Mouse (Mus musculus): Measurements from ENCODE around the gene Scmh1. TPM values are rescaled to one million over a fixed set of nuclear protein-coding genes. Genes with fewer than 3 reads are reported as not detected.
"Not testable (repeated sequence)": the region's sequence is repeated elsewhere in the genome, so short reads cannot be mapped to it uniquely, and the experiment has no call there.

The Scmh1 gene
- 10 to 100 TPM; 40.3 to 47.3 TPM for total RNA-seq (2021)
- long read RNA-seq, experiment 1, partial matches to known transcripts: 5 of 12 reads
- long read RNA-seq, experiment 1, other reads (novel, unspliced or antisense): 5 of 12 reads
- long read RNA-seq, experiment 2, partial matches to known transcripts: 4 of 14 reads
- long read RNA-seq, experiment 2, other reads (novel, unspliced or antisense): 6 of 14 reads

DNA sequence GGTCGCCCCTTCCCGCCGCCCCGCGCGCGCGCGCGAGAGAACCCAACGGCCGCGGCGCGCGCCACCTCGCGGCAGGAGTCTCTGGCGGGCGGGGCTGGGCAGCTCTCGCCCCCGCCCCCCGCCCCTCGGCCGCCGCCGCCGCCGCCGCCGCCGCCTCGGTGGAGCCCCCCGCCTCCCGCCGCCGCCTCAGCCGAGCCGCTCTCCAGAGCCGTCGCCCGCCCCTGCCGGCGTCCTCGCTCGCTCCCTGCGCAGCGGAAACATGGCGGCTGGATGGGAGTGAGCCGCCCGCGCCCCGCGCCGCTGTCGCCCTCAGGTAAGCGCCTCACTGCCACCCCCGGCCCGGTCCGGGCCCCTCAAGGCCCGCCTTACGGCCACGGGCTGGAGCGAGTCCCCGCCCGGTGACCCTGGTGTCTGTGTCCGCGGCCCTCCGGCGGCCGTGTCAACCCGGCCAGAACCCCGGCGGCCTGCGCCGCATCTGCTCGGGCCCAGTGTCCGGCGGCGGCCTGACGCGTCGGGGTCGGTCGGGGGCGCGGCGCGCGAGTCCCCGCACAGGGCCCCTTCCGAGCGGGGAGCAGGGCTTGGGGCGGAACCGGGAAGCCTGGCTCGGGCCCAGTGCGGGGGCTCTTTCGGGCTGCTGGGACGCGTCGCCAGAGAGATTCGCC is at the start of gene Scmh1:
Scmh1 (plus strand) TSS at position 138 of the 662 bp plus-strand sequence.
- peak; percentile 79 for DNase-seq

DNA sequence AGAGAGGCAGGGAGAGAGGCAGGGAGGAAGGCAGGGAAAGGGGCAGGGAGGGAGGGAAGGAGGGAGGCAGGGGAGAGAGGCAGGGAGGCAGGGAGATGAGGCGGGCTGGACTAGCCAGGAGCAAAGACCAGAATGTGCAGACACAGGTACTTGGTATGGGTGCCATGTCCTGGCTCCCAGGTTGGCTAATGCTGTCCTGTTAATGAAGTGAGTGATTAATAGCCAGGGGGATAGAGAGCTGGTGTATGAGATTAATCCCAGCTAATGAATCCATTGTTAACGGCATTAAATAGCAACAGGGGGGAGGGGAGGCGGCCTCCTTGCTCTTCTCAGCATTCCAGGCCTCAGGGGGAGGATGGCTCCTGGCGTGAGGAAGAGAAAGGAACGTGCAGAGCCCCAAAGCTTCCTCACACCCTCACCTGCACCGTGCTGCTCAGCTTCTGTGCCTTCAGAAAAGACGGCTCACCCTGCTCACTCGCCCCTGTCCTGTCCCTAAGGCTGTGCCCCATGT is 45.0 kb upstream of the Scmh1 start:
- no peak for DNase-seq

DNA sequence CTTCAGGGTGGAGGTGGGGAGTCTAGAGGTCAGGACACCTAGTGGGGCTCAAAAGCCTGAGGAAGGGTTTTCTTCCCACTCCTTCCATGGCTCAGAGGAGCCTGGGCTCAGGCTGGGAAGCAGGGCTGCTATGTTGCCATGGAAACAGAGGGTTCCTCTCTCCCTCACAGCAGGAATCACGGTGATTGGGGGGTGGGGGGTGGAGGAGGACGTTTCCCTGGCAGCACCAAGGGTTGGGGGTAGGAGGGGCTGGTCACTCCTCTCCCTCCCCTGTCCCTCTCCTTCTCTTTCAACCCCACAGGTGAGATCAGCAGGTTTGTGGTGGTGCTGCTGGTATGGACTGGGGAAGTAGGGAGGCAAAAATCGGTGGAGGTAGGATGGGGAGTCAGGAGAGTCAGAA is 40.4 kb upstream of the Scmh1 start:
- DNase-seq: no peak

DNA sequence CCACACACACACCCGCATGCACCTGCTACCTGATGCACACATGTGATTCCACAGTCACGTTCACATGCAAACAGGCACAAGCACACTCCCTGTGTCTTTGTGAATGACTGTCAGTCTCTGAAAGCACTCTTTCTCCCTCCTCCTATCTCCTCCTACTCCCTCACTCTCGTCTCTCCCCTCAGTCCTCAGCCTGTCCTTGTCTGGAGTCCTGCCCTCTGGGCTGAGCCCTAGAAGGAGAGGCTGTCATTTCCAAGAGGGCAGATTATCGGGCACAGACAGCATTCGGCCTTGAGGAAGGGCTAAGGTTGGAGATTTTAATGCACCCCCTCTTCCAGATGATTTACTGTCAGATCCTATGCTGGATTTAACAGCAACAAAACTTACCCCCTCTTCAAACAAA is 39.6 kb upstream of the Scmh1 start:
- DNase-seq: no peak

DNA sequence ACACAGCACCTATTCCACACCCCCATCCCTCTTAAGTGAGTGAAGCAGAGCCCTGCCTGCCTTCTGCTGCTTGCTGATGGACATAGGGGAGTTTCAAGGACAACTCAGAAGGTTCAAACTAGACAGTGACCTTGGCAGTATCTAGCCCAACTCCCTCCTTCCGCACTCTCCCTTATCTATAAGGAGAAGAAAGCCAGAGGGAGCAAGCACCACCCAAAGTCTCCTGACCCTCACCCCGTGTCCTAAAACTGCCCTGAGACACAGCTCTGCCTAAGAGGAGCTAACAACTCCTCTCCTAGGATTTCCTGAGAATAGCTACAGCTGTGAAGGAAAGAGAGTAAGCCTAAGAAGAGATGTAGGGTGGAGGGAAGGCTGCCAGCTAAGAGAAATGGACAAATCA is 37.0 kb upstream of the Scmh1 start:
- no peak for DNase-seq

DNA sequence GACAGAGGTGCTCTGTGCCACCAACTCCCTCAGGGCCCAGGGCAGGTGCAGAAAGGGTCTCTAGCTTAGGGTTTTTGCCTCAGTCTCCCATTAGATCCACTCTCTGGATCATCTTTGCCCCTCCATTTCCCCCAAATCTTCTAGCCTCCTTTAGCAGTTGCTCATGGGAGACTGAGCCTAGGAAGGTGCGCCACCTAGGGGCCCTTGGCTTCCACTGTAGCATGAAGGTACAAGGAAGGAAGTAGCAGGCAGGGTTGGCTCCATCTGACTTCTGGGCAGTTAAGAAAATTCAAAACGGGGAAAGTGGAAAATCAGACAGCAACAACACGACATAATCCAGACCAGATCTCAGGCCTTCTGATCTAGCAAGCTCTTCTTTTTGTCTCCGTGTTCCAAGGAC is 36.4 kb upstream of the Scmh1 start:
- peak; percentile 81 for DNase-seq

DNA sequence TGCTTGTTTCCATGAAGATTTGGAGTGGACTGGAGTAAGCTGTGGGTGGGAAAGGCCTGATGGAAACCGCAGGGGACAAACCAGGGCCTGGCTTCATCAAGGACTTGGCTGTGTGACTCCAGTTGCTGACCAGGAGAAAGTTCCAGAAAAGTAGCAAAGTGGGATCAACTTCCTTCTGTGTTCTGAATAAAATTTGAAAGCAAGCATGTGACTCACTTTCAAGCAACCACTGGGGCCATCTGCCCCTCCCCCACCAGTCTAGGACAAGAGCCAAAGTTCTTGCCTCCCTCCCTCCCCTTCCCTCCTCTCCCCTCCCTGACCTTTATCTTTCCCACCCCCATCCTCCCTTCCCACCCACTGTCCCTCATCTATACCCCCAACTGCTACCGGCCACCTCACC is 35.9 kb upstream of the Scmh1 start:
- DNase-seq: peak; percentile 75

DNA sequence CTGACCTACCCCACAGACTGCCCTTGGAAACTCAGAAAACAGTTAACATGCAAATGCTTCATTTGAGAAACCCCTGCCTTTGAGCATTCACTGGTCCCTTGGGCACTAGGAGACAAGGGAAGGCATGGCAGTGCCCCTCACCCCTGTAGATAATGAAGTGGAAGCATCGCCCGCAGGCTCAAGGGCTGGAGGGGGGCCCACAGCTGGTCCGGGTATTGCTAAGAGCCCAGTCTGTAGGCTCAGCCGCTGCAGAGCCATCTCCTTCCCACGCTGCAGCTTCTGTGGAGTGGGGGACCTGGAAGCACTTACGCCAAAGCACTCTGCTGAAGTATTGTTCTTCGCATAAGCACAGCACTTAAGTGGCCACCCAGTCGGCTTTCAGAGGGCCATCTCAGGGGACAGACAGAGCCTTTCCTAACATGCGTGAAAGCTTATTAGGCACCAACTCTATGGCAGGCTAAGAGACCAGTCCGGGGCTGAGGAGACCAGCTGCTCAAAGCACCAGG is 35.2 kb upstream of the Scmh1 start:
- peak; percentile 25 for DNase-seq

DNA sequence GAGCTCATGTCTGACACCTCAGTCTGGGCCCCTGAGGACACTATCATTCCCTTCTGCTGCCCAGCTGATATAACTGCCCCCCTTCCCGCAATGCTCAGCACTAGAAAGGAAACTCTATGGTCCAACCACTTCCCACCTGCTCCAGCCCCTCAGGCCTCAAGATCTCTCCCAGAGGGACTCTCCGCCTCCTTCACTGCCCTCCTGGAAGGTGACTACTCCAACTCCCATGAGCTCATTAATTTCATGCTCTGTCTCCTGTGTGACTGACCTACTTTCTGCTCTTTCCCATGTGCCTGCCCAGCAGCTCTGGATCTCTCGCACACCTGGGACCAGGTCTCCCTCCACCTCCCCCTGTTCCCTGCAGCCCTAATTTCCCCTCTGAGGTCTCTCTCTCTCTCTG is 32.2 kb upstream of the Scmh1 start:
- no peak for DNase-seq

DNA sequence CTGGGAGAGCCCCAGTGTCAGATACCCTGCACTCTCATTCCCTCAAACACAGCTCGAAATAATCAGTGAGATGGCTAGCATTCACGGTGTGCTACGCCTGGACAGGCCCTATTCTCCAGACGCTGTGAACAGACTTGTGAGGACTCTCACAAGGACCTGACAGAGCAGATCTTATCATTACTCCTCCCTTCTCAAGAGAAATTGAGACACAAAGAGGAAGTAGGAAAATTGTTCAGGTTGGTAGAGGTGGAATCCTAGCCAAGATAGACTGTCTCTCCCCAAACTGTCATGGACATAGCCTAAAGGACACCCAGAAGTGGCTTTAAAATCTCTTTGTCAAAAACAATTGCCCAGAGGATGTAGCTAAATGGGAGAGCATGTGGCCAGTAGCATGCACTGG is 31.3 kb upstream of the Scmh1 start:
- no peak for DNase-seq

DNA sequence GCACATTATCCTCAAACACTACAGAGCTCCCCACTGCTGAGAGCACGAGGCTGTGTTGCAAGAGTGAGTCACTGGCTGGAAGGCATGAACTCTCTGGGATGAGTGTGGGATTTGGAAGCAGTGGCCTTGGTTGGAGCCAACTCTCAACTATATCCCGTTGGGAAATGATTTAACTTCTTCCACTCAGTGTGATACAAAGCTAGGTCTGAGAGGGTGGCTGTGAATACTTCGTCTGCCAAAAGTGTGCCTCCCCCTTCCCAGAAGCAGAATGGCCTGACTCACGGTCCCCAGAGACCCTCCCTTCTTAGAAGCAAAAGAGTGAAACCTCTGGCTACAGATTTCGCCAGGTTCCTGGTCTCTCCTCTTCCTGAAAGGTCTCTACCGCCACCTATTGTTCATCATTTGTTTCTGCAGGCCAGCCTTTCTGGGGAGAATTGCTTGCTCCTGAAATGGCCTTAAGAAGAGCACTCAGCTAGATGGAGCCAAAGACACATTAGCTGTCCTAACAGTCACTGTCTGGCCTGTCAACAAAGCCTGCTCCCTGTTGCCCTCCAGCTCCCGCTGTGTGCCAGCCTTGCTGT is 24.2 kb upstream of the Scmh1 start:
- DNase-seq: peak; percentile 84

DNA sequence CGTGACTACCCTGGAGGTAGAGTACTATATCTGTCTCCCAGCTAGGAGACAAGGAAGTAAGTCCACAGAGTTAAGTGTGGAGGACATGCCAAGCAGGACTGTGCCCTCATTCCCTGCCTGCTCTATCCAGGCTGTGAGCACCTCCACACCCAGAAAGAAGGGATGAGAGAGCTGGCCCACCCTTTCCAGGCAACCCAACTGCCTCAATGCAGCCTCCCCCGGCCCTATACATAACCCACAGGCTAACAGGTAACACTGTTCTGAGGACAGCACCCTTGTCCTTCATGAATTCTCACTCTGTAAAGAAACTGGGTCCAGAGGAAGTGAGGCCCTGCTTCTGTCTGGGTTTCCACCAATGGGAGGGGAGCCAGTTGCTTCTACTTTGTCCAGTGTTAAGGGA is 19.6 kb upstream of the Scmh1 start:
- DNase-seq: no peak

DNA sequence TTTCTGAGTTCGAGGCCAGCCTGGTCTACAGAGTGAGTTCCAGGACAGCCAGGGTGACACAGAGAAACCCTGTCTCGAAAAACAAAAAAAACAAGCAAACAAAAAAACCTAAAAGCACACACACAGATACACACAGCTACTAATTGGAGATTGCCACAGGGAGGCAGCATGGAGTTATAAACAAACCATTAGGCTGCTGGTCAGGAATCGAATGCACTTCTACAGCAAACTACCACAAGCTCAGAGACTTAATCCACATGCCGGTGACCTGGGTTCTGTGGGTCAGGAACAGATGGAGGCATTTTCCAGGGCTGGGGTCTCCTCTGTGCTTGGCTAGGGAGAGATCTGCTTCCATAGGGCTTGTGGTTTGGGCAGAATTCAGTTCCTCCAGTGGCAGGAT is 17.6 kb upstream of the Scmh1 start:
- peak; percentile 59 for DNase-seq

DNA sequence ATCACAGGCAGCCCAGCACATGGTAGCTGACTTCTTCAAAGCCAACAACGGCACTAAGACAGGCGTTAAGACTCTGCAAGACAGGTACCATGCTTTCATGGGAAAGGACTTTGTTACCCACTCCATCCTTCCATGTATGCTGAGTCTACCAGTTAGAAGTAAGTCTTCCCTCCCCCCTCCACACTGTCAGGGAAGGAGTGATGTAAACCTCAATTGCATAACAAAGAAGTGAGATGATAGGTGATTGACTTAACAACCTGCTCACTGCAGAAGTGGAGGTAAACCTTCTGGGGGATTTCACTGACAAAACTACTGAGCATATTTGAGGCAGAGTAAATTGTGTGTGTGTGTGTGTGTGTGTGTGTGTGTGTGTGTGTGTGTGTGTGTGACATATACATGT is 17.1 kb upstream of the Scmh1 start:
- no peak for DNase-seq

DNA sequence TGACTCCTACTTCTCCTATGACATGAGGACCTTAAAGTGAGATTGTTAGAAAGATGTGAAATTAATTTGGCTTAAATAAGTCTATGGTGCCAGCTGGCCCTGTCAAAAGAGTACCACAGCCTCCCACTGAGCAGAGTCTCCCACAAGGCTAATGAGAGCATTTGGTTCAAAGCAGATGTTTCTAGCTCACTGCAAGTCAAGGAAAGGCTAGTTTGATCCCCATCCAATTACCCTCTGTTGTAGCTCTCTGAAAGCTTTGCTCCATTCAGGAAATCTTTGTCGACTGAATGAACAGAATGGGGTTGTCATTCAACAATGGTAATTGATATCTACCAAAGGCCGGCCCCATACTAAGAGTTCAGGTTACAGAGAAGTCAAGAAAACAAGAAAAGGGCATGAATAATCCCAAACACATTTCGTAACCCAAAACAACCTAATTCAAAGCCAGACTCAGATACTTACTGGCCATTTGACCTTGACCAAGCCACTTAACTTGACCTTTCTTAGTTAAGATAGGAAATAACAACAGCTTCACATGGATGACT is 16.0 kb upstream of the Scmh1 start:
- no peak for DNase-seq

DNA sequence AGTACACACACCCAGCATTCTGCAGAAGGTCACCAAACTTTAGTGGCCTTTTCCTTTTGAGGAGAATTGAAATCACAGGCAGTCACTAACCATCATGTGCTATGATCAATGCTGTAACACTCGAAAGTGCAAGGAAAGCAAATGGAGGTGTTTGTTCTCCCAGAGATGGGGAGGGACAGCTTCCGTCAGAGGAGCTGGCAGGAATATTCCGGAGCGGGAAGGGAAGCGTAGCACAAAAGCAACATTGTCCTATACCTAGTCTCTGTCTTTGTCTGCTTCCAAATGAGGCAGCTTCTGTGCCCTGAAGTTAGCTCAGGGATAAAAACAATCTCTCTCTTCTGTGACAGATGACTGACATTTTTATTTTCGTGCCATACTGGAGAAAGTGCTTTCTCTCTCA is 15.5 kb upstream of the Scmh1 start:
- DNase-seq: no peak

DNA sequence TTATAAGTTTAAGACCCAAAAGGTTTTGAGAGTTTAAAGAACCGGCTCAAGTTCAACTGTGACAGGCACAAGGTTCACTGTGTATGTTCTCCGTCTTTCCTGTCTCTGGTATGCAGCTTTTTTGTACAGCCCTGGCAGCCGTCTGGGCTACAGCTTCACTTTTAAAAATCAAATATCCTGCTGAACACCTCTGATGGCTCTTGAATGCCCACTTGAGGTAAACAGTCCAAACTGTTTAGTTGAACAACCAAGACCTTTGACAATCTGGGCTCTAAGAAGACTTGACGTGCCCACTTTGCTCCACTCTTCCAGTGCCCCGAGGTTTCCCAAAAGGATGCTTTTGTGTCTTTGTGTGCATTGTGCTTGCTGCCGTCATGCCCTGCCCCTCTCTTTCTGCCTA is 13.5 kb upstream of the Scmh1 start:
- no peak for DNase-seq

DNA sequence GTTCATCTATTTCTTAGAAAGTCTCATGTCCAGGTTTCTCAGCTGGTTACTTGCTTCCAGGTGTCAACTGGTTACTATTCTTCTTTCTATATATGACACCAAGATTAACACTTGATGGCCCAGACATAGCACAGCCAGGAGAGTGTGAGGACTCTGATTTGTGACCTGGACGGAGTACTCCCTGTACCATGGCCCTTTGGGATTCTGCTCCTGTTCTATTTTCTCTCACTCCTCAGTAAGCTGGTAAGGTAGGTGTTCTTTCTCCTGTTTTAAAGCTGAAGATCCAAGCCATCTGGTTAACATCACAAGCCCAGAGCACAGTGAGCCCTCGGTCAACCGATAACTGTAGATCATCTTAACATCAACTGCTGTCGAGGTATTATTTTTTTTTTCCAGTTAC is 12.7 kb upstream of the Scmh1 start:
- no peak for DNase-seq

DNA sequence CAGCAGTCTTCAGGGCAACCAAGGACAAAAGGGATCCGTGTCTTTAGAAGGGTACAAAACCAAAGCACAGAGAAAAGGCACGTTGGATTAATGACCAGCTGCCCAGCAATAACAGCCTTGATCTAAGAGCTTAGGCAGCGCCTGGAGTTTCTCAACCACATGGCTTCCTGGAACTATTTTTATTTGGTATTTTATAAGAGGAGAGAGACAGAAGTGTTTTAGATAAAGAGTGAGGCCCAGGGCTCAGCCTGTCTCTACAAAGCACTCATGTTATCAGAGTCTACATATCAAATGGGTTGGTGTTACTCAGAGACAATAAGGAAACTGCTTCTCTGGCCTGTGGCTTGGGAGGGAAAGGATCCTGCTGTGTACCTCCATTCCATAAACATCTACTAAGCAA is 12.3 kb upstream of the Scmh1 start:
- DNase-seq: no peak

DNA sequence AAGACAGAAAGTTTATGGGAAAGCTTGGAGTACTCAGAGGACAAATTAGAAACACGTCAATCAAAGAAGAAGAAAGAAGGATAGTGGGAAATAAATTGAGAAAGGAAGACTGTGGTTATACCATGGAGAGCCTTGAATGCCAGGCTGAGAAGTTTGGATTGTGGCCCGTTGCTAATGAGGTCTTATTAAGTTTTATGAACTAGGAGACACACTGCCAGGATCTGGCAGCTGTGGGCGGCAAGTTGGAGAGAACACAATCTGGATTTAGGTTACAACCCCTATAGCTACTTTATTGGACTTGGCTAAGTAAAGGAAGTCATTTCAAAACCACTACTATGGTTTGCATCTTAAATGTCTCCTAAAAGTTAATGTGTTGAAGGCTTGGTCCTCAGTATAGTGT is 4.8 kb upstream of the Scmh1 start:
- DNase-seq: no peak

DNA sequence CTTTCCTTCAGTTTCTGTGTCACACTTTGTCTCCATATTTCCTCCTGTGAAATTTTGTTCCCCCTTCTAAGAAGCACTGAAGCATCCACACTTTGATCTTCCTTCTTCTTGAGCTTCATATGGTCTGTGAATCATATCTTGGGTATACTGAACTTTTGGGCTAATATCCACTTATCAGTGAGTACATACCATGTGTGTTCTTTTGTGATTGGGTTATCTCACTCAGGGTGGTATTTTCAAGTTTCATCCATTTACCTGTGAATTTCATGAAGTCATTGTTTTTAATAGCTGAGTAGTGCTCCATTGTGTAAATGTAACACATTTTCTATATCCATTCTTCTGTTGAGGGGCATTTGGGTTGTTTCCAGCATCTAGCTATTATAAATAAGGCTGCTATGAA is 3.0 kb upstream of the Scmh1 start:
- not testable (repeated sequence) for DNase-seq

DNA sequence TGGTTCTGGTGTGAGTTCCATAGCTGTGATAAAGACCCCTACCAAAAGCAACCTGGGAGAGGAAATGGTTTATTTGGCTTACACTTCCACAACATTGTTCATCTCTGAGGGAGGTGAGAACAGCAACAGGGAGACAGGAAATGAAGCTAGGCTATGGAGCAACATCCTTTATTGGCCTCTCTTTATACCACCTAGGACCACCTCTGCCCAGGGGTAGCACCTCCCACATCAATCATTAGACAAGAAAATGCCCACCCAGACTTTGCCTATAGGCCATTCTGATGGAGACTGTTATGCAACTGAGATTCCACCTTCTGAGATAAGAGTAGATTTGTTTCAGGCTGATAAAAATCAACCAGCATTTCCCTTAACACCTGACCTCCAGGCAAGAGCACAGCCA is 834 bp upstream of the Scmh1 start:
- DNase-seq: no peak

DNA sequence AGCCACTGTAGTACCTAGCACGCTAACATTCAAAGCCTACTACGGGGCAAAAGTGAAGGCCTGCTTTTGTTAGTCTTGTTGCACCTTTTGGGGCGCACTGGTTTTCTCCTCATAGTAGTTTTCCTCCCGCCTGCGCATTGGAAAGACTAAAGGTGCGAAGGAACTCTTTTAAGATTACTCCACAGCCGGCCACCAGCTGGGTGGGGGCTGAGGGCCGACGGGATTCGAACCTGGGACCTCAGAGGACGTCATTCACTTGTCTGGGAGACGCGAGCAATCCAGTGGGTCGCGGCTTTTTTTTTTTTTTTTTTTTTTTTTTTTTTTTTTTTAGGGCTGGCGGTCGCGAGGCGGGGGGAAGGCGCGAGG is 320 bp upstream of the Scmh1 start:
- DNase-seq: no peak

Measured in adrenal gland, postnatal 10 days (tissue).